Mouse (Mus musculus): ENCODE measurements around the gene Mgat4b.

GRCm38 (mm10) chr11:50224671-50225530, 14.2 kb downstream of the Mgat4b start:
- no peak for TF ChIP-seq CTCF (IDR thresholded peaks at IDR 0.05; ENCODE audit: extremely low read depth, insufficient read length, insufficient replicate concordance, low read depth, low read length)
- peak; percentile 60 for TF ChIP-seq POLR2A (IDR thresholded peaks at IDR 0.05; ENCODE audit: low read depth, low read length)

Measured in small intestine, adult 2 months (tissue).